Mouse (Mus musculus) liver, adult 2 months (tissue): ENCODE results near the gene Gpatch1.

Experiments used
- CTCF ChIP-seq: fragments of 200-500 bp; IDR thresholded peaks from 2 replicates; pipeline ENCODE4 v1.5.1; 2011; ENCODE audit warnings: low read depth, low read length, control low read depth
- POLR2A ChIP-seq: fragments of 200-500 bp; IDR thresholded peaks from 2 replicates; pipeline ENCODE4 v1.6.1; 2011; ENCODE audit warnings: low read length, control low read depth; ENCODE audit not compliant: insufficient read depth; ENCODE audit errors: extremely low read depth

- TF ChIP-seq POLR2A (no peak), CTCF (no peak)
These were observed 24.3 kb upstream of the Gpatch1 start for GRCm38 (mm10) chr7:35342498-35342897.
